ENCODE assay signal across 8 mouse cellular contexts in the genomic region with DNA sequence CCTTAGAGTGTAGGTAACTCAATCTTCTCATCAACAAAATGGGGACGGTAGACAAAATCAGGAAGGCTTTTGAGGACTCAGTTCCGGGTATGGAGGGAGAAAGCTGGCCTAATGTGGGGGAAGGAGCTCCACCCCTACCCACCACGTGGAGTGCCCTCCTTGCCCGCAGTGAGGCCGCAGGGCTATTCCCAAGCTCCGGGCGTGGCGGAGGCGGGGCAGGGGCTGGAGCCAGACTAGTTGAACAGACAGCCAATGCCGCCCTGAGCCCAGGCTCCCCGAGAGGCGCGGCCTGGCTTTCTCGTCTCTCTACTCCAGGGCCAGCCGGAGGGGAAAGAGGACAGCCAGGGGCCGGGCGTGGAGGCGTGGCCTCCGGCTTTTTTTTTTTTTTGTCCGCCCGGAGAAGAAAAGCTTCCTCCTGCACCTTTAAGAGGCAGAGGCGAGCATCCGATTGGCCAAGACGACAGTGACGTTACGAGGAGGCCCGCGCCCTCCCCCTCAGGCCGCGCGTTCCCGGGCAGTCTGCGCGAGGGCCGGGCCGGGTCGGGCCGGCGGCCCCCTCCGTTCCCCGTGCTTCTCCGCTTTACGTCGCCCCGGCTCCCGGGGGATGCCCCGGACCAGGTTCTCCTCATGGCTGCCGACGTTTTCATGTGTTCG. TPM values are rescaled to one million over a fixed set of nuclear protein-coding genes. Genes with fewer than 3 reads are reported as not detected.
A peak's percentile ranks its signal among the peaks of the same experiment; 100 is the strongest.
DNase-seq lines count a peak whose midpoint lies in the region; ATAC-seq lines count a peak whose summit lies in the region.

A gene (plus strand): TSS at position 496 of the 654 bp plus-strand sequence.

- no peaks in the 10 kb centered on the region for H3K27me3 ChIP-seq in hindbrain, embryonic 16.5 days (replicated peaks; ENCODE audit: control insufficient read depth, insufficient read depth, low read length)

- H3K9me3 ChIP-seq in hindbrain, embryonic 16.5 days (ENCODE audit: control insufficient read depth, low read length): no peaks in the 10 kb centered on the region

- H3K4me3 ChIP-seq in hindbrain, embryonic 16.5 days (ENCODE audit: low read length): peak within 1 kb of the TSS; percentile 87
- peak within 1 kb of the TSS; percentile 91 for H3K4me3 ChIP-seq in macrophage (ENCODE audit: inconsistent target)

- peak; percentile 84 for DNase-seq in T-cell, adult 2 months (ENCODE audit: low spot score)
- peak; percentile 90 to 91 for DNase-seq in cerebellum, postnatal 36 days
- DNase-seq in gastrocnemius, adult 18-20 months (ENCODE audit: low spot score): peak; percentile 96
- DNase-seq in left cerebral cortex, adult 18-20 months (ENCODE audit: low spot score in 2 of 2): peak; percentile 86 to 93
- peak; percentile 93 for DNase-seq in right cerebral cortex, adult 18-20 months
- peak; percentile 84 for DNase-seq in urinary bladder, postnatal 10 days (ENCODE audit: low spot score)

- H3K4me1 ChIP-seq in hindbrain, embryonic 16.5 days (ENCODE audit: control insufficient read depth, insufficient read depth, low read depth, low read length): peaks cover 35% of the 10 kb centered on the region

- no peaks in the 10 kb centered on the region for H3K36me3 ChIP-seq in hindbrain, embryonic 16.5 days (ENCODE audit: control insufficient read depth, insufficient read depth, low read length)
- no peaks in the 10 kb centered on the region for H3K36me3 ChIP-seq in macrophage (ENCODE audit: inconsistent target)

- peak within 1 kb of the TSS; percentile 81 for H3K27ac ChIP-seq in hindbrain, embryonic 16.5 days (ENCODE audit: low read depth, low read length)
- H3K27ac ChIP-seq in macrophage: peak within 1 kb of the TSS; percentile 92

- peaks cover 45% of the 10 kb centered on the region for H3K79me2 ChIP-seq in macrophage (ENCODE audit: inconsistent target)

- ATAC-seq in hindbrain, embryonic 16.5 days: peak; percentile 96

- under 1% methylated on average over 47 of the region's 50 CpGs for WGBS in hindbrain, embryonic 16.5 days
- 1% methylated on average over 49 of the region's 50 CpGs for WGBS in macrophage (ENCODE audit: missing documents)

- peak within 1 kb of the TSS; percentile 69 for H3K4me2 ChIP-seq in hindbrain, embryonic 16.5 days (ENCODE audit: low read length)

- H3K9ac ChIP-seq in hindbrain, embryonic 16.5 days (ENCODE audit: low read depth, low read length): peak within 1 kb of the TSS; percentile 95

RNA-seq across cellular contexts. Expression of the gene that starts here (rescaled TPM):
- 10 to 100 TPM; 59.3 to 63.2 TPM for total RNA-seq in gastrocnemius, adult 18-20 months (2021)
- 15.2 and 20.7 TPM in 2 replicates for polyA plus RNA-seq in hindbrain, embryonic 16.5 days (2015; fragmentation: Nextera tagmentation; extraction: Ambion mirVana)
- total RNA-seq in left cerebral cortex, adult 18-20 months (2021): 10 to 100 TPM; 16.0 to 16.8 TPM
- total RNA-seq in macrophage (2018; cell fraction: chromatin; rRNA removed): 100 to 1,000 TPM in 21 of 26 experiments, 10 to 100 TPM in 5; 71.3 to 175 (median 120) TPM
- total RNA-seq in macrophage (2018; cell fraction: cytosol; rRNA removed): 10 to 100 TPM; 18.5 to 34.3 (median 27.3) TPM
- total RNA-seq in macrophage (2018; cell fraction: nucleus; rRNA removed): 100 to 1,000 TPM in 6 of 26 experiments, 10 to 100 TPM in 20; 56.0 to 205 (median 84.2) TPM
- polyA plus RNA-seq in macrophage (2018): 14.4 to 26.9 TPM (median 18.7 TPM) in 3 replicates

Comparison
In these comparisons a context has a peak if more than half of its experiments do, and no peak if none do; other contexts are left out.
1. Peak in every context shown above with its lines: DNase-seq, ATAC-seq, H3K4me3 ChIP-seq and H3K27ac ChIP-seq.